Mouse (Mus musculus) B cell, adult 2 months (primary cell): ENCODE data around the gene Cfap97.

ENCODE experiments used
- DNase-seq, 2 experiments: peaks; one replicate each; pipeline ENCODE4 v3.0.0; 2022

Gene Cfap97

GRCm38 (mm10) chr8:46232798-46233197 is 81.2 kb downstream of the Cfap97 start:
- no peak for DNase-seq

GRCm38 (mm10) chr8:46234736-46235135 is 83.2 kb downstream of the Cfap97 start:
- DNase-seq, result no peak

GRCm38 (mm10) chr8:46236441-46237223 is 85.1 kb downstream of the Cfap97 start:
- DNase-seq, result no peak

GRCm38 (mm10) chr8:46241568-46242374 is 90.2 kb downstream of the Cfap97 start:
- peak; percentile 75 for DNase-seq

- DNase-seq, result no peak
Measured at GRCm38 (mm10) chr8:46242946-46243345, 91.4 kb downstream of the Cfap97 start.
